Mouse (Mus musculus) midbrain, embryonic 15.5 days (tissue): ENCODE measurements around the gene Fyb. TPM values are rescaled to one million over a fixed set of nuclear protein-coding genes. Genes with fewer than 3 reads are reported as not detected.

ENCODE experiments used
- ATAC-seq: fragments of 200-750 bp; cut with Nextera tagmentation; replicated peaks from 2 replicates; pipeline ENCODE4 v1.8.0; 2017; ENCODE audit warnings: moderate TSS enrichment
- H3K27ac ChIP-seq: fragments of 300-500 bp; sonication (generic); 2 replicates; pipeline ENCODE4 v1.5.1; 2015; ENCODE audit warnings: mild to moderate bottlenecking, inconsistent platforms
- H3K27me3 ChIP-seq: fragments of 300-500 bp; sonication (generic); replicated peaks from 2 replicates; pipeline ENCODE4 v1.6.1; 2015; ENCODE audit warnings: inconsistent platforms
- H3K36me3 ChIP-seq: fragments of 300-500 bp; sonication (generic); replicated peaks from 2 replicates; pipeline ENCODE4 v1.6.1; 2015; ENCODE audit warnings: inconsistent platforms
- H3K4me1 ChIP-seq: fragments of 300-500 bp; sonication (generic); 2 replicates; pipeline ENCODE4 v1.6.1; 2015; ENCODE audit warnings: inconsistent platforms
- H3K4me2 ChIP-seq: fragments of 300-500 bp; sonication (generic); 2 replicates; pipeline ENCODE4 v1.6.1; 2015; ENCODE audit warnings: inconsistent platforms, mild to moderate bottlenecking, moderate library complexity
- H3K4me3 ChIP-seq: fragments of 300-500 bp; sonication (generic); 2 replicates; pipeline ENCODE4 v1.5.1; 2015; ENCODE audit warnings: mild to moderate bottlenecking, inconsistent platforms
- H3K9ac ChIP-seq: fragments of 300-500 bp; sonication (generic); 2 replicates; pipeline ENCODE4 v1.6.1; 2015; ENCODE audit warnings: mild to moderate bottlenecking, inconsistent platforms
- H3K9me3 ChIP-seq: fragments of 300-500 bp; sonication (generic); 2 replicates; pipeline ENCODE4 v1.6.1; 2016; ENCODE audit warnings: inconsistent platforms
- WGBS: fragments of 180-500 bp; shearing (Covaris S2); methylation state at CpG from one replicate; pipeline ENCODE4 v1.1.7; 2015; ENCODE audit warnings: mixed read lengths; 5-methylcytosine and 5-hydroxymethylcytosine counted together
- polyA plus RNA-seq: library from polyadenylated mRNA; unstranded; fragments of >200 nt; fragmentation: Nextera tagmentation; extraction: Ambion mirVana; gene quantifications from 2 replicates; pipeline ENCODE4 v1.2.1, GENCODE M21; 2015

Fyb gene
- polyA plus RNA-seq, 1 experiment from 2014 or later = 3.4 TPM

DNA sequence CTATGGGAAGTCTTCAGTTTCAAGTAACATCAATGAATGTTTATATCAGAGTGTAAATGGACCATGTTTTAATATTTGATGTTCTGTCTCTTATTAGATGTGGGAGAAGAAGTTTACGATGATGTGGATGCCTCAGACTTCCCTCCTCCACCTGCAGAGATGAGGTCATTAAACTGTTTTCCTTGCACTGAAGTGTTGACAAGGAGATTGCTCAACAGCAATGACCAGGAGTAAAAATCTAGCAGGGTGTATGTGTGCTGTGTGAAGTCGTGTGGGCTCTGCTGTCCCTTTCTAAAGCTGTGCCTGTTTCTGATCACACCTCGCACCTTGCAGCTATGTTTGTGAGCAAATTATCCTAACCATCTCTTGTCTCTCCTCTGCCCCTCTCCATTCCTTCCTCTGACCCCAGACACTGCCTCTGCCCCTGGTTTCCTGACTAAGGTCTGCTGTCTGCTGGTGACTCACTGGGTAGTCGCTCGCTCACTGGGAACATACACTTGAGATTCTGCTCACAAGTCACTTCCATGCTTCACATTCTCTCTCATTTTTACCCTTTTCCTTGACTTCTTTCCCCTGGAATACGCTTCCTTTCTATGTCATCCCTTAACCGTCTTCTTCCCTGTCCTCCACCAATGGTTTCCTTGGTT, 126.2 kb downstream of the Fyb start:
- 93% methylated on average over 7 of the region's 7 CpGs for WGBS
- no peak for ATAC-seq

DNA sequence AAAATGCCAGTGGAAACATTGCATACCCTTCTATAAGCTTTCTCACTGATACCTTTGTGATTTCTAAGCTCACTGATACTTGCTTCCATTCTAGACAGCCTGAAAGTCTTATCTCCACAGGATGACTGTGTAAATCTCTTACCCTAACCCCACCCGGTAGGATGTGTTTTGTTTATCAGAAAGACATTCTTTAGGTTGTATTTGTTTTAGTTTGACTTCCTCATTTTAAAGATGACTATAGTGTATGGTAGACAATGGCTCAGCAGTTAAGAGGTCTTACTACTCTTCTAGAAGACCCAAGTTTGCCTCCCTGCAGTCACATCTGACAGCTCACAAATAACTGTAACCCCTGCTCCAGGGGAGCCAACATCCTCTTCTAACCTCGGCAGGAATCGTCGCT, 130.4 kb downstream of the Fyb start:
- H3K4me1 ChIP-seq = no peaks in the 10 kb centered on the region
- no peak for ATAC-seq
- no peak overlapping the region for H3K27ac ChIP-seq
- no peak overlapping the region for H3K4me3 ChIP-seq
- no peak overlapping the region for H3K9ac ChIP-seq
- H3K9me3 ChIP-seq = no peaks in the 10 kb centered on the region
- H3K27me3 ChIP-seq = no peaks in the 10 kb centered on the region
- H3K36me3 ChIP-seq = no peaks in the 10 kb centered on the region
- 84% methylated on average over 4 of the region's 4 CpGs for WGBS
- no peak overlapping the region for H3K4me2 ChIP-seq

More for the DNA sequence above, 126.2 kb downstream of the Fyb start:
- Histone ChIP-seq H3K4me3 (no peak overlapping the region), H3K36me3 (no peaks in the 10 kb centered on the region), H3K4me1 (no peaks in the 10 kb centered on the region), H3K9ac (no peak overlapping the region), H3K27me3 (no peaks in the 10 kb centered on the region), H3K27ac (no peak overlapping the region), H3K4me2 (no peak overlapping the region), H3K9me3 (no peaks in the 10 kb centered on the region)

DNA sequence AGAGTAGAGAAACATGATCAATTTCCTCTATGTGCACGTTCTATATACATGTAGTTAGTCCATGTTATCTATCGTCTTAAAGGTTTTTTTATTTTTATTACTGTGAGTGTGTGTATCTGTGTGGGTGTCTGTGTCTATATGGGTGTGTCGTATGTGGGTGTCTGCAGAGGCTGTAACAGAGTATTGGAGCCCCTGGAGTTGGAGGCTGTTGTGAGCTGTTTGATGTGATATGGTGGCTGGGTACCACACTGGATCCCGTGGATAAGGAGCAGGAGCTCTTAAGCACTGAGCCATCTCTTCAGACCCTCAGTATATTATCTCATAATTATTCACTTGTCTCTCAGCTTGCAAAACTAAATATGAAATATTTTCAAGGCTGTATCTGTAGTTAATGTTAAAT, 135.4 kb downstream of the Fyb start:
- Histone ChIP-seq H3K4me3 (no peak overlapping the region), H3K9ac (no peak overlapping the region), H3K27ac (no peak overlapping the region), H3K4me1 (no peaks in the 10 kb centered on the region), H3K27me3 (no peaks in the 10 kb centered on the region), H3K4me2 (no peak overlapping the region), H3K36me3 (no peaks in the 10 kb centered on the region), H3K9me3 (no peaks in the 10 kb centered on the region)
- 92% methylated on average over 4 of the region's 4 CpGs for WGBS
- ATAC-seq = no peak

DNA sequence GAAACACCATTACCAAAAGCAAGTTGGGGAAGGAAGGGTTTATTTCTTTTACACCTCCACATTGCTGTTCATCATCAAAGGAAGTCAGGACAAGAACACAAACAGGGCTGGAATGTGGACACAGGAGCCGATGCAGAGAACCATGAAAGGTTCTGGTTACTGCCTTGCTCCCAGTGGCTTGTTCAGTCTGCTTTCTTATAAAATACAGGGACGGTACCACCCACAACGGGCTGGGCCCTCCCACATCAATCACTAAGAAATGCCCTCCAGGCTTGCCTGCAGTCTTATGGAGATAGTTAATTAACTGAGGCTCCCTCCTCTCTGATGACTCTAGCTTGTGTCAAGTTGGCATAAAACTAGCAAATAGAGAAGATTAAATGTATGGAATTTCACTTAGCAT, 139.3 kb downstream of the Fyb start:
- Histone ChIP-seq H3K27me3 (no peaks in the 10 kb centered on the region), H3K4me3 (no peak overlapping the region), H3K36me3 (no peaks in the 10 kb centered on the region), H3K27ac (no peak overlapping the region), H3K9me3 (no peaks in the 10 kb centered on the region), H3K4me2 (no peak overlapping the region), H3K4me1 (no peaks in the 10 kb centered on the region), H3K9ac (no peak overlapping the region)
- 54% methylated on average over 3 of the region's 3 CpGs for WGBS
- no peak for ATAC-seq

DNA sequence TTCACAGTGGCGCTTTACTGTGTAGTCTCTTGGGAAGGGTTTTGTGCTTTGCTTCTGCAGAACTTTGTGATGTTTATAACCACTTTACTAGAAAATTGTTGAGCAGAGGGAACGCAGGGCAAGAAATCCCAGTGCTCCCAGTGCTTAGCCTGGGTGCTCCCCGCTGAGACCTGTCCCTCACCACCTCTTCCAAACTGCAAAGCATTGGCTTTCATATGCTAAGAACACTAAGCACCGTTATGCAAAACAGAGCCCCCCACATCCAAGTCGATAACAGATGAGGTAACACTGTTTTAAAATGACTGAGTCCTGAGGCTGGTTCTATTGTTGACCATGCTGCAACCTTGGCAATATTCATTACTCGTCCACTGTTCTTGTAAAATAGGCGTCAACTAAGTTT, 141.3 kb downstream of the Fyb start:
- no peaks in the 10 kb centered on the region for H3K4me1 ChIP-seq

DNA sequence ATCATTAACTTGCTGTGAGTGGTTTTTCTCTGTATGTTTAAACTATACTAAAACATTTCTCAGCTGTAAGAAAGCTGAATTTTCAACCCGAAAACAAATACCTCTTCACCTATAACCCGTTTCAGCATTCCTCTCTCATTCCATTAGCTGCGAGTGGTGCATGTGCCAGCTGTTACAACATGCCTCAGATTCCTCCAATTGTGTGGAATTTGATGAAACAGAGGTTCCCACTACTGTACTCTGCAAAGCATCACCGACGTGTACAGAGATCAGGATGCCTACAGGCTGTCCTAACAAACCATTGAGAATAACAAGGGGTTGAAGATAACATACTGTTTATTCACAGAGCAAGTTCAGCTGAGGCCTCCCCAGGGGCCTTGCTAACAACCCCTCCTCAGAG, 143.4 kb downstream of the Fyb start:
- no peaks in the 10 kb centered on the region for H3K36me3 ChIP-seq
- no peak overlapping the region for H3K27ac ChIP-seq
- no peak for ATAC-seq
- no peak overlapping the region for H3K4me2 ChIP-seq
- H3K4me3 ChIP-seq = no peak overlapping the region
- H3K4me1 ChIP-seq = no peaks in the 10 kb centered on the region
- WGBS = 60% methylated on average over 5 of the region's 5 CpGs
- no peaks in the 10 kb centered on the region for H3K27me3 ChIP-seq
- H3K9me3 ChIP-seq = no peaks in the 10 kb centered on the region
- H3K9ac ChIP-seq = no peak overlapping the region

More for the DNA sequence above, 141.3 kb downstream of the Fyb start:
- Histone ChIP-seq H3K36me3 (no peaks in the 10 kb centered on the region), H3K4me2 (no peak overlapping the region), H3K9ac (no peak overlapping the region), H3K9me3 (no peaks in the 10 kb centered on the region), H3K27ac (no peak overlapping the region), H3K4me3 (no peak overlapping the region), H3K27me3 (no peaks in the 10 kb centered on the region)
- no peak for ATAC-seq
- 61% methylated on average over 7 of the region's 7 CpGs for WGBS

DNA sequence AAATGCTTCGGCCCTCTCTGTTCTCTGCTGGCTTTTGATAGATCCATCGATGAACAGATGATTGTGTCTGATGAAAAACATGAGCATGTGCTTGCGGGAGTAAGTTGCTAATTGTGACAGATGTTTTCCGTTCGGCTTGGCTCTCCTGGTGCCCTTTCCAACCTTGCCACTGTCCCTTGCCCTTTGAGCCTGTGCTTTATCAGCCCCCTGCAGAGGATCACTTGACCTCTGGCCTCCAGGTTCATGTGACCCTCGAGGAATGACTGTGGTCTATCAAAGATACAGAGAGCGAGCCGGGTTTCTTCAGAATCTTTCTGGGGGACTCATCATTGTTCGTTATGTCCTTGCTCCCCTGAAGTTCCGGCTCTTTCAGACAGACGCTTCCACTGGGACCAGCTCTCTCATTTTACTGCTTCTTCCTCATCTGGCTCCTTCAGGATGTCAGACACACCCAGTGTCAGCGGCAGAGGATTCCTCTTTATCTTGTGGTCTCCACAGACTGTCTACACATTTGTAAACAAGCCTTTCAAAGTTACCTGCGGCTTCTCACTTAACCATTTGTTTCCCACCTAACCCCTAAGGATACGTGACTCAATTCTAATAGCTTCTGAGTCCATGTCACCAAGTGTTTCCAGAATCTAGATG, 146.3 kb downstream of the Fyb start:
- no peak for ATAC-seq
- Histone ChIP-seq H3K4me2 (no peak overlapping the region), H3K4me3 (no peak overlapping the region), H3K9me3 (no peaks in the 10 kb centered on the region), H3K27ac (no peak overlapping the region), H3K36me3 (no peaks in the 10 kb centered on the region), H3K4me1 (no peaks in the 10 kb centered on the region), H3K9ac (no peak overlapping the region), H3K27me3 (no peaks in the 10 kb centered on the region)
- WGBS = 46% methylated on average over 14 of the region's 14 CpGs

GRCm38 (mm10) chr15:6678479-6678878, 155.8 kb downstream of the Fyb start:
- Histone ChIP-seq H3K4me3 (no peak overlapping the region), H3K9ac (no peak overlapping the region), H3K27ac (no peak overlapping the region), H3K4me1 (no peaks in the 10 kb centered on the region), H3K27me3 (no peaks in the 10 kb centered on the region), H3K4me2 (no peak overlapping the region), H3K9me3 (no peaks in the 10 kb centered on the region), H3K36me3 (no peaks in the 10 kb centered on the region)
- 38% methylated on average over 2 of the region's 2 CpGs for WGBS
- peak; percentile 71; the same call in 1 of the 2 replicates for ATAC-seq

DNA sequence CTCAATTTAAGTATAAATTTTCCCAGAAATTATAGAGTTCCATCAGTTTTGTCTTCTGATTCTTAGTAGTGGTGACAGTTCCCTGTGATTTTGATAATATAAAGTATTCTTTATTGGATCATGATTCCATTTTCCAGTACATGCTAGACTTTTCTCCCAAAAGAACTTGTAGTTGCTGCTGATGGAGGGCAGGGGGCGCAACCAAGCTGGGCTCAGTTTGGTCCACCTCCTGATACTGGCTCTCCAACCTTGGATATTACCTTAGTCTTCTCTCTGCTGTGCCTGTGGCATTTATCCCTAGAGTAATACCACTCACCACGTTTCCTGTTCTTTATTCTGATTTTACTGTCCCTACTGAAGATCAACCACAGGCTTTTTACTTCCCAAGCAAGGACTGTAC, 179.5 kb downstream of the Fyb start:
- no peak overlapping the region for H3K9ac ChIP-seq
- no peak overlapping the region for H3K4me2 ChIP-seq
- no peaks in the 10 kb centered on the region for H3K4me1 ChIP-seq
- no peaks in the 10 kb centered on the region for H3K36me3 ChIP-seq
- 62% methylated on average over 2 of the region's 2 CpGs for WGBS
- no peak overlapping the region for H3K27ac ChIP-seq
- ATAC-seq = no peak
- H3K27me3 ChIP-seq = 0 out of 2 replicates have a peak, but pooled peaks cover 3% of the 10 kb centered on the region
- H3K4me3 ChIP-seq = no peak overlapping the region
- H3K9me3 ChIP-seq = no peaks in the 10 kb centered on the region

DNA sequence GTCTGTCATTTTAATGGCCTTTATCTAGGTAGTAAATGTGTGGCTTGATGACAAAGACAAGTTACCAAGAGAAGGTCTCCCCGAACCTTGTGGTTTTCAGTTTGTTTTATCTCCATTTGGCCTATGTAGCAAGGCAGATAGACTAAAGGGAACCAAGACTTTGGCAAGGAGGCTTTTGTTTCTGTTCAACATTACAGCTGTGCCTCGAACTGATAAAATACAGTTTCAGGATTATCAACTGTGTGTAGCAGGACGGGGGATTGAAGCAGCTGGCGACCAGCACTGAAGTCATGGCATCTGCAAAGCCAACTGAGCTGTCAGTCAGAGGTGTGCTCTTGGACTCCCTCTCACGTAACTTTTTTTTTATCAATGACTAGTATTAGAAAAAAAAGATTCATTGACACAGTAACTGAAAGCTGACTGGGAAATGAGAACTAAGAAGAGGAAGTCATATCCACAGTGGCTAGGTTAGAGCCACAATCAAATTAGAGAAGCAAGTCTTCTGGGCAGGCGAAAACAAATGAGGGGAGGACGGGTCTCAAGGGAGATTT, 182.8 kb downstream of the Fyb start:
- 69% methylated on average over 7 of the region's 7 CpGs for WGBS
- no peak for ATAC-seq
- no peak overlapping the region for H3K9ac ChIP-seq
- no peaks in the 10 kb centered on the region for H3K36me3 ChIP-seq
- no peaks in the 10 kb centered on the region for H3K9me3 ChIP-seq
- H3K27ac ChIP-seq = no peak overlapping the region
- 0 out of 2 replicates have a peak, but pooled peaks cover 3% of the 10 kb centered on the region for H3K27me3 ChIP-seq
- H3K4me1 ChIP-seq = peaks cover 15% of the 10 kb centered on the region
- H3K4me3 ChIP-seq = no peak overlapping the region
- no peak overlapping the region for H3K4me2 ChIP-seq

- H3K36me3 ChIP-seq = no peaks in the 10 kb centered on the region
- 0 out of 2 replicates have a peak, but pooled peaks cover 3% of the 10 kb centered on the region for H3K27me3 ChIP-seq
- H3K4me3 ChIP-seq = peak overlapping the region; percentile 94
- H3K4me2 ChIP-seq = peak overlapping the region; percentile 88
- no peaks in the 10 kb centered on the region for H3K9me3 ChIP-seq
- H3K27ac ChIP-seq = peak overlapping the region; percentile 94
- under 1% methylated on average over 43 of the region's 43 CpGs for WGBS
- peak overlapping the region; percentile 92 for H3K9ac ChIP-seq
- ATAC-seq = peak; percentile 72
- peaks cover 27% of the 10 kb centered on the region for H3K4me1 ChIP-seq
These were observed 184.9 kb downstream of the Fyb start for GRCm38 (mm10) chr15:6707551-6707935.

DNA sequence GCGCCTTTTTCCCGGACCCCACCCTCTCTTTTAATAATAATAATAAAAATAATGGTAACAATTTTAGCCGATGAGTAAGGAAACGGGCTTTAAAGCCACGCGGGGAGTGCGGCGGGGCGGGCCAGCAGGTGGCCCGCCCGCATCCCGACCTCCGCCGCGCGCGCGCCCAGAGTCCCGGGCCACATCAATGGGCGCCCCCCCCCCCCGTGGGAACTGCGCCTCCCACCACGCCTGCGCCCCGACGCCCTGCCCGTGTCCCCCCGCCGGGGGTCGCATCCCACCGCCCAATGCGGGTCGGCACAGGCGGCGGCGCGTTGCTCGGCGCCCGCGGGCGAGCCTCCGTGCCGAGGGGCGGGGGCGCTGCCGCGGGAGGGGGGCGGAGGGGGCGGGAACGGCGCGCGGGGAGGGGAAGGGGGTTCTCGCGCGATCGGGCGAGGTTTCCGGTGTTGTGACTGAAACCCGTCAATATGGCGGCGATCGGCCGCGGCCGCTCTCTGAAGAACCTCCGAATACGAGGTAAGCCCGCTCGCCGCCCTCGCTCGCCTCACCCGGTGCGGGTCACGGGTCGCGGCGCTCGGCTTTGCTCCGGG, 185.4 kb downstream of the Fyb start, which contains the start of gene Rictor:
TSS of gene Rictor (plus strand) at position 444 of the 590 bp plus-strand sequence.
- Histone ChIP-seq H3K36me3 (no peaks in the 10 kb centered on the region), H3K4me2 (peak within 1 kb of the TSS; percentile 88), H3K27ac (peak within 1 kb of the TSS; percentile 94), H3K9me3 (no peaks in the 10 kb centered on the region), H3K9ac (peak within 1 kb of the TSS; percentile 92), H3K27me3 (0 out of 2 replicates have a peak, but pooled peaks cover 3% of the 10 kb centered on the region), H3K4me1 (peaks cover 29% of the 10 kb centered on the region), H3K4me3 (peak within 1 kb of the TSS; percentile 94)
- WGBS = 1% methylated on average over 67 of the region's 82 CpGs
- ATAC-seq = peak; percentile 92
